In the genomic region with DNA sequence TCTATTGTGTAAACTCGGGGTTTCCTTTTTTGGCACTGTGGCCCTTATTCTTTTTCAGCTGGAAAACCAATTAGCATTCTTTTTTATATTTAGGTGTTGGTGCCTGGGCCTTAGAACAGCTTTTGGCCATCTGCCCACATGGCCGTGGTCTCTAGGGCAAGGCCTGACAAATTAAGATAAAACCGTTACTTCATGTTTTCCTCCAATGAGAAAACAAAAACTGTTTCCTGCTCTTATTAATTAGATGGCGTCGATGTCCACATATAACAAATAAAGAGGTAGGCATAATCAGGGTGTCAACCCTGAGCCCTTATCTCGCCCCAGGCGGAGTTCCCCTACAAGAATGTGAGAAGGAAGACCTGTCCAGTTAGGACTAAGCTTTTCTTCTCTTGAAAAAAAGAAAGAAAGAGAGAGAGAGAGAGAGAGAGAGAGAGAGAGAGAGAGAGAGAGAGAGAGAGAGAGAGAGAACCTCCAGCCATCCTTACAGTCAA, we compare ENCODE assay signal across 8 mouse cellular contexts.
A peak's percentile ranks its signal among the peaks of the same experiment; 100 is the strongest.
DNase-seq lines count a peak whose midpoint lies in the region; ATAC-seq lines count a peak whose summit lies in the region.

No protein-coding gene starts in this region.

- H3K9ac ChIP-seq in heart, embryonic 13.5 days: peak overlapping the region; percentile 61
- H3K9ac ChIP-seq in limb, embryonic 12.5 days (replicated peaks): no peak overlapping the region
- peak overlapping the region; percentile 33; the same call in 1 of the 2 replicates for H3K9ac ChIP-seq in stomach, embryonic 16.5 days (ENCODE audit: low read length)

- peak overlapping the region; percentile 33 for H3K4me3 ChIP-seq in brown adipose tissue, adult 24 weeks (ENCODE audit: insufficient read depth, low read depth, low read length)
- no peak overlapping the region for H3K4me3 ChIP-seq in heart, embryonic 13.5 days
- no peak overlapping the region for H3K4me3 ChIP-seq in limb, embryonic 12.5 days (replicated peaks)
- H3K4me3 ChIP-seq in stomach, embryonic 16.5 days (replicated peaks; ENCODE audit: low read length): no peak overlapping the region

- DNase-seq in cerebellum, postnatal 14 days: peak; percentile 45 to 48
- no peak for DNase-seq in right cerebral cortex, adult 2 months (ENCODE audit: low spot score in 2 of 2)
- DNase-seq in urinary bladder, postnatal 36 days (ENCODE audit: low spot score in 2 of 2): no peak

- no peaks in the 10 kb centered on the region for H3K27me3 ChIP-seq in heart, embryonic 13.5 days (replicated peaks)
- no peaks in the 10 kb centered on the region for H3K27me3 ChIP-seq in limb, embryonic 12.5 days
- H3K27me3 ChIP-seq in stomach, embryonic 16.5 days (ENCODE audit: control insufficient read depth, insufficient read depth, low read length): no peaks in the 10 kb centered on the region

- peak overlapping the region; percentile 53 for H3K4me2 ChIP-seq in heart, embryonic 13.5 days
- H3K4me2 ChIP-seq in limb, embryonic 12.5 days: peak overlapping the region; percentile 27
- H3K4me2 ChIP-seq in stomach, embryonic 16.5 days (ENCODE audit: low read depth, low read length): peak overlapping the region; percentile 44

- no peaks in the 10 kb centered on the region for H3K9me3 ChIP-seq in heart, embryonic 13.5 days
- H3K9me3 ChIP-seq in limb, embryonic 12.5 days: no peaks in the 10 kb centered on the region
- no peaks in the 10 kb centered on the region for H3K9me3 ChIP-seq in stomach, embryonic 16.5 days (replicated peaks; ENCODE audit: control insufficient read depth, low read length)

- no peaks in the 10 kb centered on the region for H3K36me3 ChIP-seq in heart, embryonic 13.5 days
- no peaks in the 10 kb centered on the region for H3K36me3 ChIP-seq in limb, embryonic 12.5 days
- no peaks in the 10 kb centered on the region for H3K36me3 ChIP-seq in stomach, embryonic 16.5 days (ENCODE audit: control insufficient read depth, insufficient read depth, low read length)

- peaks cover 20% of the 10 kb centered on the region for H3K4me1 ChIP-seq in brown adipose tissue, adult 24 weeks (ENCODE audit: control insufficient read depth, insufficient read depth, insufficient read length, low read length)
- H3K4me1 ChIP-seq in heart, embryonic 13.5 days: peaks cover 36% of the 10 kb centered on the region
- peaks cover 15% of the 10 kb centered on the region; the same call in 1 of the 2 replicates for H3K4me1 ChIP-seq in limb, embryonic 12.5 days (replicated peaks)
- H3K4me1 ChIP-seq in stomach, embryonic 16.5 days (ENCODE audit: control insufficient read depth, insufficient read depth, low read length): peaks cover 24% of the 10 kb centered on the region

- H3K27ac ChIP-seq in brown adipose tissue, adult 24 weeks (replicated peaks; ENCODE audit: low read depth, low read length): peak overlapping the region; percentile 99
- H3K27ac ChIP-seq in heart, embryonic 13.5 days (replicated peaks): peak overlapping the region; percentile 85
- peak overlapping the region; percentile 45; the same call in 1 of the 2 replicates for H3K27ac ChIP-seq in limb, embryonic 12.5 days
- H3K27ac ChIP-seq in stomach, embryonic 16.5 days (ENCODE audit: low read length): peak overlapping the region; percentile 91

- ATAC-seq in cerebellum, adult (ENCODE audit: insufficient number of reproducible peaks, low FRiP score, low TSS enrichment): no peak
- ATAC-seq in heart, embryonic 13.5 days (ENCODE audit: extremely low read depth, insufficient number of reproducible peaks, low FRiP score, low TSS enrichment): 0 out of 2 replicates have a peak, but pooled peaks have one; percentile 20
- no peak for ATAC-seq in limb, embryonic 12.5 days (ENCODE audit: insufficient number of reproducible peaks, insufficient read depth, low FRiP score, low TSS enrichment, low read depth)
- peak; percentile 15; the same call in 1 of the 2 replicates for ATAC-seq in stomach, embryonic 16.5 days (ENCODE audit: insufficient read depth, low FRiP score)

- WGBS in heart, embryonic 13.5 days: 35% methylated on average over 7 of the region's 7 CpGs
- WGBS in limb, embryonic 12.5 days: 69% methylated on average over 7 of the region's 7 CpGs
- 38% methylated on average over 7 of the region's 7 CpGs for WGBS in stomach, embryonic 16.5 days

Comparison
In these comparisons a context has a peak if more than half of its experiments do, and no peak if none do; other contexts are left out.
1. DNase-seq: peak in cerebellum, postnatal 14 days (2 of 2); none in right cerebral cortex, adult 2 months (0 of 2) and urinary bladder, postnatal 36 days (0 of 2).
2. ATAC-seq: peak in heart, embryonic 13.5 days (single experiment) and stomach, embryonic 16.5 days (single experiment); none in cerebellum, adult (single experiment) and limb, embryonic 12.5 days (single experiment).
3. H3K27ac ChIP-seq: peak in every context shown above with its lines; median percentile 99 in brown adipose tissue, adult 24 weeks; 91 in stomach, embryonic 16.5 days; 85 in heart, embryonic 13.5 days; 45 in limb, embryonic 12.5 days.
4. Peak in every context shown above with its lines, with median percentiles within 50 percentile points of each other: H3K4me2 ChIP-seq.